Mouse (Mus musculus): ENCODE results near the gene Eloa.

Eloa gene

DNA sequence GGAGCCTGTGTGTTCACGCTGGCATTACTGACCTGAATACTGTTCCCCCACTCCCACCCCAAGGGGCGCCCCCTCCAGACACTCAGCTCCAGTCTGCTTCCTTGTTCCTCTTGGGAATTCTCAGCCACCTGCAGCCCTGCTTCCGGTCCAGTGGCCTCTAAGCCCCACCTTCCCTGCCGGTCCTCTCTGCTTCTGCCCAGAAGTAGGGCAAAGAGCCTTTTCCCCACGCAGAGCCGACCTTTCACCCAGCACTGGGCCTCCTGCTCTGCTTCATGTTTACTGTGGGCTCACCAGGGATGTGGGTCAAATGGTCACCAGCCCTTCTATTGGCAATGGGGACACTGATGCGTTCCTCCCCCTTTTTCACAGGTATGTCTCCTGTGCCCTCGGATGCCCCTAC is 63.2 kb downstream of the Eloa start:
- no peak for DNase-seq (ENCODE audit: low spot score in 2 of 2)

DNA sequence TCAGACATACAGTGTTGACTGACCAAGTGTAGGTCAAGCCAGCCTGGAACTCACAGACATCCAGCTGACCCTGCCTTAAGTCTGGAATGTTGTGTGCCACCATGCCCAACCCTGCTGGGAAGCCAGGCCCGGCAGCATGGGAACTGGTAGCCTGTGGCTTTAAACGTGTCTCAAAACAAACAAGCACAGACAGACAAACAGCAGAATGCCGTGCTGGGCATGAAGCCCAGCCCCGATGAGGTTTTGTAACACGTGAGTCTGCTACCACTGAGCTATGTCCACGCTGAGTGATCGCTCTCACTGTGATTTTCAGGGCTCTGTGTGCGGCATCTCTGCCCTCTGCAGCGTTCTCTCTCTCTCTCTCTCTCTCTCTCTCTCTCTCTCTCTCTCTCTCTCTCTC is 65.7 kb downstream of the Eloa start:
- DNase-seq (ENCODE audit: low spot score in 2 of 2), result no peak

DNA sequence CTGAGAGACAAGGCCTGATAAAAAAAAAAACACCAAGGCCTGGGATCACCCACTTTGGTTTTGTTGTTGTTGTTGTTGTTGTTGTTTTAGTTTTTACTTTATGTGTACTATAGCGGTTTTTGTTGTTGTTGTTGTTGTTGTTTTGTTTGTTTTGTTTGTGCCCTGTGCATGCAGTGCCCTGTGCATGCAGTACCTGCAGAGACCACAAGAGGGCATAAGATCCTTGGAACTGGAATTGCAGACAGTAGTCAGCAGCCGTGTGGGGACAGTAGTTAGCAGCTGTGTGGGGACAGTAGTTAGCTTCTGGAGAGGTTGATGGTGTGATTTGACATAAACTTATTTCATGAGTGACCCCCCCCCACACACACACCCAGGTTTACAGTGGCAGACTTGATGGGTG is 67.3 kb downstream of the Eloa start:
- DNase-seq (ENCODE audit: low spot score in 2 of 2), result peak; percentile 48 to 81

All from thymus, postnatal 10 days (tissue).